Mouse (Mus musculus) lung, adult 2 months (tissue): ENCODE measurements around the gene Zfp326.

Experiments
- CTCF ChIP-seq: fragments of 200-500 bp; IDR thresholded peaks from 2 replicates; pipeline ENCODE4 v1.5.1; 2011; ENCODE audit warnings: mild to moderate bottlenecking, low read length, control low read depth; ENCODE audit not compliant: insufficient read depth
- POLR2A ChIP-seq: fragments of 200-500 bp; IDR thresholded peaks from 2 replicates; pipeline ENCODE4 v1.6.1; 2011; ENCODE audit warnings: low read depth, mild to moderate bottlenecking, control low read depth, low read length, borderline replicate concordance; ENCODE audit errors: extremely low read depth

DNA sequence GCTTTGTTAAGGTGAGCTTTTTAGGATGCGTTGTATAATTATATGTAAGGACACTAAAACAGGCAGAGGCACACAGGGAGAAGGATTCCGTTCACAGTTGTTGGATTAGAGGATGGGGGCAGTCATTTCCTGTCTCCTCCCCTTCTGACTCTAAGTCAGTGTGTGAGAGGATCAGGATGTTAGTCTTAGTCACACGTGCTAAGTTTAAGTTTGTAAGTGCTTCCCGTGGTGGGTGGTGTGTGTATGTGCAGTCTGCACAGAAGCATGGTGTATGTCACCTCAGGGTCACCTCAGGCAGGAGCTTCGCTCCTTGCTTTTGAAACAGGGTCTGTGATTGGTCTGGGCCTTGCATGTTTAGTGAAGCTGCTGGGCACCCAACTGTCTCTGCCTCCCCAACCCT, 35.1 kb downstream of the Zfp326 start:
- TF ChIP-seq CTCF (no peak), POLR2A (no peak)
